Mouse (Mus musculus) spleen, adult 18-20 months (tissue): Measurements from ENCODE around the gene Ddx11.
A peak's percentile ranks its signal among the peaks of the same experiment; 100 is the strongest.

Experiments used
- DNase-seq, 2 experiments: peaks; one replicate each; pipeline ENCODE4 v3.0.0; 2022; ENCODE audit warnings: mixed read lengths in 2 of 2

Gene Ddx11

GRCm38 (mm10) chr17:66123066-66123815, at the start of gene Ddx11:
Gene Ddx11 (plus strand): TSS chr17:66123520.
- DNase-seq = peak; percentile 87 to 97

GRCm38 (mm10) chr17:66073971-66074370, 49.3 kb upstream of the Ddx11 start:
- no peak for DNase-seq

- no peak for DNase-seq
Measured at GRCm38 (mm10) chr17:66075827-66076173, 47.5 kb upstream of the Ddx11 start.

- peak in 1 of 2 experiments; percentile 26 for DNase-seq
Measured at GRCm38 (mm10) chr17:66076174-66076927, 47.0 kb upstream of the Ddx11 start.

GRCm38 (mm10) chr17:66076934-66077333, 46.4 kb upstream of the Ddx11 start, which contains the start of gene Ankrd12:
Gene Ankrd12 (minus strand): TSS chr17:66077089.
- peak; percentile 93 to 96 for DNase-seq

- DNase-seq = no peak
Measured at GRCm38 (mm10) chr17:66077437-66077850, 45.9 kb upstream of the Ddx11 start.

GRCm38 (mm10) chr17:66084486-66084885, 38.8 kb upstream of the Ddx11 start:
- DNase-seq = no peak

- DNase-seq = no peak
Measured at GRCm38 (mm10) chr17:66085038-66085437, 38.3 kb upstream of the Ddx11 start.

- DNase-seq = no peak
Measured at GRCm38 (mm10) chr17:66090251-66090650, 33.1 kb upstream of the Ddx11 start.

GRCm38 (mm10) chr17:66091392-66091791, 31.9 kb upstream of the Ddx11 start:
- DNase-seq = no peak

- no peak for DNase-seq
Measured at GRCm38 (mm10) chr17:66092065-66092464, 31.3 kb upstream of the Ddx11 start.

- DNase-seq = no peak
Measured at GRCm38 (mm10) chr17:66092664-66093063, 30.7 kb upstream of the Ddx11 start.

- DNase-seq = no peak
Measured at GRCm38 (mm10) chr17:66100566-66101379, 22.5 kb upstream of the Ddx11 start.

- peak; percentile 86 to 90 for DNase-seq
Measured at GRCm38 (mm10) chr17:66101380-66102330, 21.7 kb upstream of the Ddx11 start, which contains the start of gene Ndufv2. Gene Ndufv2 (minus strand): TSS chr17:66101559.

GRCm38 (mm10) chr17:66104076-66104475, 19.2 kb upstream of the Ddx11 start:
- no peak for DNase-seq

- DNase-seq = peak in 1 of 2 experiments; percentile 62
Measured at GRCm38 (mm10) chr17:66106601-66107267, 16.6 kb upstream of the Ddx11 start.

- DNase-seq = no peak
Measured at GRCm38 (mm10) chr17:66107466-66107865, 15.9 kb upstream of the Ddx11 start.

GRCm38 (mm10) chr17:66108198-66108597, 15.1 kb upstream of the Ddx11 start:
- DNase-seq = no peak

GRCm38 (mm10) chr17:66110746-66111145, 12.6 kb upstream of the Ddx11 start:
- DNase-seq = no peak

GRCm38 (mm10) chr17:66111402-66111959, 11.8 kb upstream of the Ddx11 start, which contains the start of gene Washc1:
Gene Washc1 (plus strand): TSS chr17:66111545.
- DNase-seq = peak; percentile 76 to 86

- no peak for DNase-seq
Measured at GRCm38 (mm10) chr17:66112166-66112565, 11.2 kb upstream of the Ddx11 start.
